Mouse (Mus musculus): ENCODE data around the gene Zbtb34. TPM values are rescaled to one million over a fixed set of nuclear protein-coding genes. Genes with fewer than 3 reads are reported as not detected.

The Zbtb34 gene
- total RNA-seq, 2 experiments from 2014 or later = 24.2 to 26.2 TPM

DNA sequence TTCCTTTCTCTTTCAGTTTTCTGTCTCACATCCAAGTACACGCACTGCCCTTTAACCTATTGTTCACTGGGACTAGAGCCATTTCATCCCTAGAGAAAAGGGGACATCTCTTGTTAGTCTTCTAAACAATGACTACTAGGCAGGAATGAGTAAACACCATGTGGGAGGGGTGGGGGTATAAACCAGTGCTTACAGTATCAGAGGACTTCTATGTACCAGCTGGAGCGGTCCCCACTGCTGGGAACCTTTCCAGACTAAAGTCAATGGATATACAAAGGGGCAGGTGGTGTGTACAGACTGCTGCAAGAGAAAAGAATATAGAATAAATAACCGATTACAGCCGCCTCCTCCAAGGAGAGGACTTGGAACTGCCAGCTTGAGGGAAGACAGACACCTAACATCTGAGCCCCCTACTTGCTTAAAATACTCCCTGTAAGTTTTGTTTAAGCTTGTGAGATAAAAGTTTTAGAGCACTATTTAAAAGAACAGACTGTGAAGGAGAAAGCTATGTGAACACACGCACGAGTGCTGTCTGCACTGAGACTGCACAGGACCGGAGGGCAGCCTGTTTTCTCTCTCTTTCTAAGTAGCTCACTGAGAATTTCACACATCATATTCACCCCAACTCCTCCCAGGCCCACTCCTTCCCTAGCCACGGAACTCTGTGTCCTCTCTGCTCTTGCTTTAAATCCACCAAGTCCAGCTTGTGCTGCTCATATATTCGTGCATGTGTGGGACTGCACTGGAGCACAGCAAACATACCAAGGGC lies 65.2 kb downstream of the Zbtb34 start:
- intact Hi-C loops (cut with DNase I) = loop anchor here (5.0 kb wide), 1 partner anchor 36 kb away; no protein-coding TSS in a partner anchor
- peak in 1 of 2 experiments; percentile 34 for DNase-seq (ENCODE audit: low spot score in 2 of 2)

DNA sequence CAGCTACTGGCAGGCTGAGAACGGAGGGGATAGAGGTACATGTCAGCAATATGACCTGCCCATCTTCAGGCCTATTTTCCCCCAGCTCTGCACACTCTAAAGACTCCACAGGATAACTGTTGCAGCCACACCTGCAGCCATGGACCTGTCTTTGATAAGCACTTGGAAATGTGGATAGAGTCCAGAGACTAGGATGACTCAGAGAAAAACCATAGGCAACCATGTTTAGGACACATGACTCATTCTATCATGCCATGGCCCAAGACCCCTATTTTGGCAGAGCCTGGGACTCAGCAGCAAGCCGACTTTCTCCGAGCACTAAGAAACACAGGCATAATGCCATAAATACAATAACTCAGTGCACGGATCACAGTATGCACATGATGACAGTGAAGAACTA lies 66.5 kb downstream of the Zbtb34 start:
- intact Hi-C loops (cut with DNase I) = loop anchor here (5.0 kb wide), 1 partner anchor 38 kb away; no protein-coding TSS in a partner anchor
- no peak for DNase-seq (ENCODE audit: low spot score in 2 of 2)

DNA sequence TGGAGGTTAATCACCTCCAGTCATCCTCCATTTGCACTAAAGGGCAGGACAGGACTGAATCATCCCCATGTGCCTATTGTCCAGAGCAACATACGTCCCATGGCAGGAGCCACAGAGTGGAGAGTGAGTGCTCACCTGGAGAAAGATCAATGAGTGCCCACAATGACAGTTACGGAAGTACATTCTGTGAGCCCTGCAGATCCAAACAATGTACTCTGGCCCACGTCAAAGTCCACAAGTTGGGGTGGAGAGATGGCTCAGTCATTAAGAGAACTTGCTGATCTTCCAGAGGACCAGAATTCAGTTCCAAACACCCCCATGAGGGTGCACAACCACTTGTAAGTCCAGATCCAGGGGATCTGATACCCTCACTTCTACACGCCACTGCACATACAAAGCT lies 67.2 kb downstream of the Zbtb34 start:
- intact Hi-C loops (cut with DNase I) = no loop called here
- no peak for DNase-seq (ENCODE audit: low spot score in 2 of 2)

DNA sequence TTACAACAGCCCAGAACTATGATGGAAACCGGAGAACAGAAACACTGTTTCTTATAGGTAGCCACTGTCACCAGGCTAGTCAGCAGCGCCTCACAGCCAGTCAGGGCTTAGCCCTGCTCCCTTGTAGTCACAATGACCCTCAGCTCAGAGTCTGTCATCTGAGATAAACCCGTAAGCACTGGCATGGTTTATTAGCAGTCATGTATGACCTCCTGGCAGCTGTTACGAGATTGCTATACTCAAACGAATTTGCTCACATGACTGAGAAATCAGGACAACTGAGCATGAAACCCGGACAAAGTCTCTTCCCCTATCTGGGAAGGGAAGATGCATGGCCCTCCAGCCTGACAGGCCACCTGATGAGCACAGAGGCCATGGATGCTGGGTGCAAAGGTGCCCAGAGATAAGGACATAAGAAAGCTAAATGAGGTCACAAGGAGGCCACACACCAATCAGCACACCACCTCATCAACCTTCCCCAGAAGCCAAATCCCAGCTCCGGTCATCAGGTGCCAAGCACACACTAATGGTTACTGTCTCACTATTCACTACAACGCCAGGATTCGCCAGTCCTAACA lies 69.9 kb downstream of the Zbtb34 start:
- DNase-seq (ENCODE audit: low spot score in 2 of 2) = no peak
- intact Hi-C loops (cut with DNase I) = no loop called here

GRCm38 (mm10) chr2:33360564-33360963 lies 70.6 kb downstream of the Zbtb34 start:
- intact Hi-C loops (cut with DNase I) = no loop called here
- DNase-seq (ENCODE audit: low spot score in 2 of 2) = no peak

DNA sequence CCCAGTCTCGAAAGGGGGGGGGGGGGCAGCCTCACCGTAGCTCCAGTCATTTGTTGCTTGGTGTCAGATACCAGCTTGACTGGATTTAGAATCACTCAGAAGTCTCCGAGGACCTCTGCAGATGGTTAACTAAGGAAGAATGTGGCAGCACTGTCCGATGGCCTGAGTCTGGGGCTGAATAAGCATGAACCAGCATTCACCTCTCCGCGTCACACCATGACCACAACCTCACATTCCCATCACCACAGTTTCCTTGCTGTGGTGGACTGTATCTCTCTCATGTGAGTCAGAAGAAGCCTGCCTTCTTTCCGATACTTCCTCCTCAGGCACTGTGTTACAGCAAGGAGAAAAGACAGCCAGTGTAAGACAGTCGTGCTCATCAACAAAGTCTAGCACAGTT lies 71.9 kb downstream of the Zbtb34 start:
- DNase-seq (ENCODE audit: low spot score in 2 of 2) = no peak
- intact Hi-C loops (cut with DNase I) = no loop called here

DNA sequence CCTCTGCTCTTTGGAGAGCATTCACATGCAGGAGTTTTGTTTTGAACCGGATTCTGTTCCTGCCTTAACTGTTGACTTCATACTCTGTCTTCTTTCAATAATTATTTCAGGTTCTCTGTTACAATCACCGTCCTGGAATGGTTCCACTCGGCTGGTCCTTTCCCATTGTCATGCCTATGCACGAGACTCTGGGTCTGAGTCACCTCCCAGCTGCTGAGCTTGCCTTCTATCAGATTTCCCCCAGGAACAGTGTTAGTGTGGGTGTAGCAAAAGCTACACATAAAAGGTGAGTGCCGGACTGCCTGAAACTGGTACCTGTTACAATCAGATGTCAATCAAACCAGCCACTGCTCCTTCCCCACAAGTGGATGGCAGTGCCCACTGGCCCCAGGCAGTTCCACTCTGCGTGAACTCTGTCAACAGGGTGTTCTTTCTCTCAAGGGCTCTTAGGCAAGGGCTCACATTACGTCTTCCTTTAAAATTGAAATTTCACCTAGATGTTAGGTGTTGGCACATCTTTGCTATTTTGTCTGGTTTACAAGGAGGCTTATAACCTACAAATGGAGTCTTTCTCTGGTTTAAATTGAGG lies 73.8 kb downstream of the Zbtb34 start:
- DNase-seq (ENCODE audit: low spot score in 2 of 2) = no peak
- intact Hi-C loops (cut with DNase I) = no loop called here

Small RNAs within 50 kb of the gene (microRNA-seq; reads per million reads assigned to microRNA genes)
- gene Gm25998 = 0 reads per million in 2 experiments

Other genes with a start within 250 kb of the Zbtb34 start
- 1 to 10 TPM; 2.2 to 2.3 TPM for gene Angptl2, start 215.3 kb downstream of the Zbtb34 start, total RNA-seq (2021)
- gene Ralgps1, start 59.8 kb downstream of the Zbtb34 start, total RNA-seq (2021) = 10 to 100 TPM; 56.8 to 59.2 TPM
- gene Zbtb43, start 37.2 kb upstream of the Zbtb34 start, total RNA-seq (2021) = 10 to 100 TPM; 30.9 to 36.0 TPM
- under 1 TPM; 0.18 to 0.32 TPM for gene Lmx1b, start 209.2 kb upstream of the Zbtb34 start, total RNA-seq (2021)